Mouse (Mus musculus): Measurements from ENCODE around the gene Fam126a.

The Fam126a gene

DNA sequence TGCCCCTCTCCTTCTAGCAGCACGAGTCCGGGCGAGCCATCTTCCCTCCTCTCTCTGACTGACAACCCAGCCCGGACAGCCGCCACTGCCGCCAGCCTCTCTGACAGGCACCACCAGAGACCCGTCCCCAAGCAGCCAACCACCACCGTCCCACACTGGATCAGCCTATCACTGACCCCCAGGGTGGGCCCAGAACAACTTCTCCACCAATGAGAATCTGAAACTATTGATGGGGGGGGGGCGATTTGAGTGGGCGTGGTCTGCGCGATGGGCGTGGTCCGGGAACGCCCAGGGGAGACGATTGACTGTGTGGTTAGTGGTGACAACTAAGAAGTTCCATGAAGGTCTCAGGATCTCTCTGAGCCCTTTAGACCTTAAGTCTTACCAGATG, at the start of gene Fam126a:
Gene Fam126a, minus strand, starts transcription at position 112 of the 391 bp plus-strand sequence.
- in situ Hi-C loops (cut with MboI, MseI): no loop called here

DNA sequence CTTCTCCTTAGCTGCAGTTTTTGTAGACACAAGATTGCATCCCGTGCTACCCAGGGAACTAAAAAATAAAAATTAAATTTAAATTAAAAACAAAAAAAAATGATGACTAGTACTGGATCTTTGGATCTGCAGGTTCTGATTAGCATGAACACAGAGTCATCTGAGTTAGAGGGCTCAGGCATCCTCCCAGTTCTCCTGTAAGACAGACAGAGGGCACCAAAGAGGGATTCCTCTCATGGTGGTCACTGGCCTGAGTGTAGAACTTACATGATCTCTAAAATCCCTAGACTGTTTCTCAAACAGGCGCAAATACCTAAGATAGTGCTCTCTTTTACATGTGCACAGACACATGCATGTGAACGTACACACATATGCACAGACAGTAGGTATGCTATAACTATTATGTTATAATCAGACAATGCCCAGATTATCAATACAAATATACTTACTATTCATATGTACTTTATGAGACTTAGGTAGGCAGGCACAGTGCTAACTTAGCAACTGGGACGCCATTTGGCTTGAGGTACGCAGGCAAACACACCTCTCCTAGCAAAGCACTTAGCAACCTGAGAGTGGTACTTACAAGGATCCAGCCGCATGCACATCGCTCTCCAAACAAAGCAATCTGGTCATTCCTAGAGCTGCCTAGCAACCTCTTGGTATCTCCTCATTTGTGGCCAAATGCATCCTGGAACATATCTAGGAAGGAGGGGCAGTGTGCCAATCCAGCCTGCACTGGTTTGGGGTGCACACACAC, 48.1 kb upstream of the Fam126a start:
- in situ Hi-C loops (cut with MboI, MseI): no loop called here

DNA sequence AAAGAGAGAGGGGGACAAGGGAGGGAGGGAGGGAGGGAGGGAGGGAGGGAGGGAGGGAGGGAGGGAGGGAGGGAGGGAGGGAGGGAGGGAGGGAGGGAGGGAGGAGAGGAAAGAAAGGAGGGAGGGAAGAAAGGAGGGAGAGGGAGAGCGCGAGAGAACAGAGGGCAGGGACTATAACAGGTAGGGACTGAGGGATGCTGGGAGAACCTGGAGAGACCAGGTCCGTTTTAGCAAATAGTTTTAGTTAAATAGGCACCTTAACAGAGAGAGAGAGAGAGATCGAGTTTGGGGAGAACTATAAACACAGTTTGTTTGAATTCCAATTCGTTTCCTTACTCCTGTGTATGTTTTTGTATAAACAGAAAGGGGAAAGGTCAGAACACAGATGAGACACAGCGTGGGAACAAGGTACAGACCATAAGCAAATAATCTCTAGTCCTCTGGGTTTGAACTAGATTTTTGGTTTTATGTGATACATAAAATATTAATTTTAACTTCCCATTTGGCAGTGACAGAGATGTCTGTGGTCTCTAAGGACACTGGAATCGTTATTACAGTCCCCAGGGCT, 47.3 kb upstream of the Fam126a start:
- in situ Hi-C loops (cut with MboI, MseI): no loop called here

DNA sequence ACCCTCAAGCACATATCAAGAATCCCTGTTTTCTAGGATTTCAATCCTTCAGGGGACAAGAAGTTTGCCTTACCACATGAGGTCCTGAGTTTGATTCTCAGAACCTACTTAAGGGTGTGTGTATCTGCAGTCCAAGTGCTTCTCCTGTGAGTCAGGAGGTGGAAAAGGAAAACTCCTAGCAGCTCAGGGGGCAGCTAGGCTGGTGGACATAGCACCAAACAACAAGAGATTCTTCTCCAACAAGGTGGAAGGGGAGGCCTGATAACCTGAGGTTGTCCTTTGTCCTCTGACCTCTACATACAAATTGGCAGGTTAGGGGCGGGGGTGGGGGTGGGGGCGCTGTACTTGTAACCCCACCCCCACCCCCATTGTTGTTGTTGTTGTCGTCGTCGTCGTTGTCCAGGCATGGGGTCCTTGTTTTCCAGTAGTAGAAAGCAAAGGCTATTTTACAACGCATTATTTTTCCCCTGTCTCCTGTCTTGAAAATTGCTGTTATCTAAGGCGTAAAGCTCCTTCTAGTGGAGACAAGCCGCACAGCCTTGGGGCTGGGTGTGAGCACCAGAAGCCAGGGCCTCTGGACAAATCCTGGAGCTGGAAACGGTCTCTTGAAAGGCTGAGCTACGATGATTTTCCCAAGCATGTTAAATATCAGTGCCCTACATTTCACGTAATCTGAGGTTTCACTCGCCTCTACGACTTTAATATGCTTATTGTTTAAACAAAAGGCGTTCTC, 46.7 kb upstream of the Fam126a start:
- in situ Hi-C loops (cut with MboI, MseI): no loop called here

DNA sequence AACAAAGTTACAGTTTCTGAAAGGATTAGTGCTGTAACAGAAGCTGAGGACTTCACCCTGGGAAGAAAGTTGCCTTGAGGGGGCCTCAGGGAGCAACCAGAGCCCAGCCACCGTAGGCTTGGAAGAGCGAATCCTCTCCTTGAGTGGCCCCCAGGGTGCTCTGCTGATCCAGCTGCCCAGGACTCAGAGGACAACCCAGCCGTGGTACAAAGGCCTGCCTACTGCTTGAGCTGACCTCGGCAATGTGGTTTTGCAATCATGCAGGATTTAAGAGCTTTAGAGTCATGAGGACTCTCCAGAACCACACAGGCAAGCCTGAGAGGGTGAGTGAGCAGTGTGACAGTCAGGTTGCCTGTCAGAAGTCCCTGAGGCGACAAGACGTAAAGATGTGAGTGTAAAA, 41.5 kb upstream of the Fam126a start:
- in situ Hi-C loops (cut with MboI, MseI): no loop called here

DNA sequence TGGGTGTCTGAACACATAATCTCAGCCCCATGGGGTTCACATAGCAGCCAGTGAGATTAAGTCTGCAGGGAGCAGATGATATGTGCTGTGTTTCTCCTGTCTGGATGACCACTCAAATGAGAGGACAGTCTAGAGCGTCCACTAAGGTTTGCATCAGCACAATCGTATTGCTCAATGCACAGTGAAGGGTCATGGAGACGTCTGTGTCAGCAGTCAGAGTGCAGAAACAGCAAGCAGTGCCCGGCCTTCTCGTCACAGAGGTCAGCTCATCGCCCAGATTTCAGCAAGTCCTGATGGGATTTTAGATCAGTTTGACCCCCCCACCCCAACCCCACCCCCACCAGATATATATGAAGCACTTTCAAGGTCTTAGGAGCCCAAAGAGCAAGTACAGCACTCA, 38.5 kb upstream of the Fam126a start:
- in situ Hi-C loops (cut with MboI, MseI): no loop called here

DNA sequence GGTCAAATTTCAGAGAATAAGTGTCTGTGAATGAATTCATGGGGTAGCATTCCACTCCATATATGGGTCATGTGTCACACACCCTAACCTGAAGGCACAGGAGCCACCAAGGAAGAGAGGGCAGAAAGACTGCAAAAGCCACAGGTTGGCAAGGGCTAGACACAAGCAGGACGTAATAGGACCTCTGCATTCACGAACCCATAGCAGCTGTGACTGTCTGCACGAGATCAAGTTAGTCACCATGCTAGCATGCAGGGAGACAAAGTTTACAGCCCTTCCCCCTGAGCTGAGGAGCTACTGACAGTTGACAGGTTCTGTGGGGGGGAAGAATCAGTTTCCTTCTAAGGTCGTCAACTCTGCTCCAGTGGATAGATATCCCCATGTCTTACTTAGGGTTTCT, 33.1 kb upstream of the Fam126a start:
- in situ Hi-C loops (cut with MboI, MseI): no loop called here

DNA sequence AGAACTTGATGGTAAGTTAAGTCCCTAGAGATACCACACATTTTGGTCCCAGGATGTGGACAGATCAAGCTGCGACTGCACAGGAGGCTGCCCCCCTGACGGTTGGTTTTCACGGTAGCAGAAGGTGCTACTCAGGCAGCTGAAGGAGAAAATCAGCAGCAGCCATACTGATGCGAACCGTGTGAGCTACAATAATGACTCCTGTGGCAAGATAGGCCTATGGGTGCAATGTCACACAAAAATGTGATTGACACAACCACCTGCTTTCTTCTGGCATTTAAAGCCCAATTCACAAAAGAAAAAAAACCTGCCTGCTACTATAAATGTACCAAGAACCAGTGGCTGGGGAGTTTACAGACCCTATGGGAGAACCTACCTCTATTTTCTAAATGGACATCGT, 32.5 kb upstream of the Fam126a start:
- in situ Hi-C loops (cut with MboI, MseI): no loop called here

DNA sequence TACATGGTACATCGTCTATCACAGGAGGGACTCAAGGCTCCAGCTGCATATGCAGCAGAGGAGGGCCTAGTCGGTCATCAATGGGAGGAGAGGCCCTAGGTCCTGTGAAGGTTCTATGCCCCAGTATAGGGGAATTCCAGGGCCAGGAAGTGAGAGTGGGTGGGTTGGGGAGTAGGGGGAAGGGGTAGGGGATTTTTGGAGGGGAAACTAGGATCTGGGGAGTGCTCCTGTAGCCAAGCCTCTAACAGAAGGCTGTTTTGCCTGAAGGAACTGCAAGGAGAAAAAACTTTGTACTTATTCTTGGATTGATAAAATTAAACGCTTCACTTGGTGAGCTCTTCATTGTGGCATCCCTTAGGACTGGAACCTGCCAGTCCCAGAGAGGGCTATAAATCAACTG, 30.5 kb upstream of the Fam126a start:
- in situ Hi-C loops (cut with MboI, MseI): no loop called here

DNA sequence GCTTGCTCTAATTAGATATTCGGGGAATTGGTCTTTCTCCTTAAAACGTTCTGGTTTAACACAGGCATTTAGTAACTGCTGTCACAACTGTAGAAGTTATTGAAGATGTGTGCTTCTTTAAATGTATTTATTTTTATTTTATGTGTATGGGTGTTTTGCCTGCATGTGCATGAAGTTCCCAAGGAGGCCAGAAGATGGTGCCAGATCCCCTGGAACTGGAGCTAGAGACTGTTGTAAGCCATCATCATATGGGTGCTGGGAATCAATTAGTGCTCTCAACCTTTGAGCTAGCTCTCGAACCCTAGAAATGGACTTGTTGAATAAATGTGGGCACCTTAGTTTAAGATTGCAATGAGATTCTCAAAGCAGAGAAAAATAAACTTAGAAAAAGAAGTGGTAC, 27.1 kb upstream of the Fam126a start:
- in situ Hi-C loops (cut with MboI, MseI): no loop called here

DNA sequence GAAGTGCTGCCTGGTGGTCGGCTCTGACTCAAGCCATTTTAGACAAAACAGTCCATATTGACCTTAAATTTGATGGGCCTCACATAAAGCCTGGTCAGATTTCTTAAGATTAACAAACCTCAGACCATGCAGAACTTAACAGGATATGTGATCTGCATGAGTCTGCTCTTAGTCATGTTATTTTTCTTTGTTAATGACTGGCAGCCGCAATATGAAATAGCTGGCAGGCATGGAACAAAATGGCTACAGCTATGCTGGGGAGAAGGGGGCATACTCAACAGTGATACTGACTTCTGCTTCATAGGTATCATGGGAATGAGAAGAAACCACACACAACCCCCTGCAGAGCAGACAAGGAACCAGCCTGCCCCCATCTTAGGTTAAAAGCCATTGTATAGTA, 26.4 kb upstream of the Fam126a start:
- in situ Hi-C loops (cut with MboI, MseI): no loop called here

DNA sequence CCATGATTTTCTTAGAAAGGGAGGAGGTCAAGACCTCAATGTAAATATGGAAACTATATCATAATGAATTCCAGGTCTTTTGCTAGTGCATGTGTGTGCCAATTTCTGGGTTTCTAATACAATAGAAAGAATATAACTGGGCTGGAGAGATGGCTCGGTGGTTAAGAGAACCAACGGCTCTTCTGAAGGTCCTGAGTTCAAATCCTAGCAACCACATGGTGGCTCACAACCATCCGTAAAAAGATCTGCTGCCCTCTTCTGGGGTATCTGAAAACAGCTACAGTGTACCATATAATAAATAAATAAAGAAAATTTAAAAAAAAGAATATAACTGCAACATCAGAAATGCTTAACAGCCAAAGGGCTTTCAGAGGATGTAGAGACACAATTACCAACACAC, 23.9 kb upstream of the Fam126a start:
- in situ Hi-C loops (cut with MboI, MseI): no loop called here

DNA sequence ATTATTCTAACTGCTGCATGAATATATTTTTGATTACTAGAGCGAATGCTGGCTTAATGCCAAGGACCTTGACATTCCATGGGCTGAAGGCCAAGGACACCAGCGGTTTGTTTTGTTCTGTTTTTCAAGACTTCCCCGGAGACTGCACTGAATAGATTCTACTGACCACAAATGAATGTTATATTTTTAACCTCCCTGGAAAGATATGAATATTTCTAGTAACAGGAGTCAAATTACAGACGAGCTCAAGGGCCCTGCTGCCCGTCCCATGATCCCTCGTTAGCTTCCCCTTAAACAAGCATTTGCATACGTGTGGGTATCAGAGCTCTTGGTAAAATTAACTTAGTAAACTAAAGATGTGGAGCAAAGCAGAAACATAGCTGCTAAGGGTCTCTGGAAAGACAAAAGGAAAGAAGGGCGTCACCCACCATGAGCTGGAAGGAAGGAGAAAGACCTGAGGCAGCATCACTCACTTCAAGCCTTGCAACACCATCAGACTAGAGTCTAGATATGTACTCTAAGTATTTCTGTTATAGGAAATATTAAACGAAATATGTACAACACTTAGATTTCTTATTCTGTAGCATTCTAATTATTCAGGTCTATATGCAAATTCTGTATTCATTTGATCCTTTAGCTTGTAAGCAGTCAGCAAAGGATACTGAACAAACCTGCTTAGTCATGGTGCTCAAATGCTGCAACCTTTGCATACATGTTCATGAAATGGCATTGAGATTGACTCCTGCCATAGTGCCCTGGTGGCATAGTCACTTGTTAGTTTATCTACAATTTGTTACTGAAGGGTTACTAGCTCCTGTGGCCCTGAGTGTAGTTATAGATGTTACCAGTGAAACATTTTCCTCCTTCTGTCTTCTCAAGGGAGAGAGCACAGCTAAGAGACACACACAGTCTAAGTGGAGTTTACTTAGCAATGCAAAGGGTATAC, 23.0 kb upstream of the Fam126a start:
- in situ Hi-C loops (cut with MboI, MseI): no loop called here

DNA sequence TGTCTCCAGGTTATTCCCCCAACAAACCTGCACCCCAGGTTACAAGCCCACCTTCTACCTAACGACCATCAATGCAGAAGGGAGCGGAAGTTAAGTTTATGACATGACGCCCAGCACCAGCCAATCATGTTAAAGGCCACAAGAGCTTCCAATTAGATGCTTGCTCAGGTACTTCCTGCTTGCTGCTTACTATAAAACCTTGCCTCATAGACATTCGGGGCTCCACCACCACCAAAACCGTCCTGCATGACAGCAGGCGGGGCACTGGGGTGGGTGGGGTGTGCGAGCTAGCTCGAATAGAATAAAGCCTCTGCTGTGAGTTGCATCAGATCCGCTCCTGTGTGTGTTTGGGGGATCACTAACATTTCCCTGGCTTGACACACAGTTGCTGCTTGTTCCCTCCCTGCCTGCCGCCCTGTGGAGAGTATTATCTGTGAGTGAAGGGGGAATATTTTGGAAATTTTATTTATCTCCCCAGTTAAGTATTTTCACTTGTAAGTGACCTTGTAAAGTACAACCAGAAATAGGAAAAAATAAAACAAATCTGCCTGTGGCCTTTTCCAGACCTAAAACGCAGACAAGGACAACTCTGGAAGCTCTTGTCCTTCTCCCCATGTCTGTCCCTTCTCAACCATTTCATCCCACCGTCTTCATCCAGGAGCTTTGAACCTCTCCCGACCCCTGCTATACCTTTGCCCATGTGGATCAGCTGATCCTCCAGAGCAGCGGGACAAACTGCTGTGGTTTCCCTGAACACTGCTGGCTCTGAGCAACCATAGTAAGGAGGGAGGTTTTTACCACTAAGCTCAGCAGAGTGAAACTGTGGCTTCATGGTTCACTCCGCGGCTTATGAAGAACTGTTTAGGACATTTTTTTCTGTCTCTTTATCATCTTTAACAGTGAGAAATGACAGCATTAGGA, 21.5 kb upstream of the Fam126a start:
- in situ Hi-C loops (cut with MboI, MseI): no loop called here

DNA sequence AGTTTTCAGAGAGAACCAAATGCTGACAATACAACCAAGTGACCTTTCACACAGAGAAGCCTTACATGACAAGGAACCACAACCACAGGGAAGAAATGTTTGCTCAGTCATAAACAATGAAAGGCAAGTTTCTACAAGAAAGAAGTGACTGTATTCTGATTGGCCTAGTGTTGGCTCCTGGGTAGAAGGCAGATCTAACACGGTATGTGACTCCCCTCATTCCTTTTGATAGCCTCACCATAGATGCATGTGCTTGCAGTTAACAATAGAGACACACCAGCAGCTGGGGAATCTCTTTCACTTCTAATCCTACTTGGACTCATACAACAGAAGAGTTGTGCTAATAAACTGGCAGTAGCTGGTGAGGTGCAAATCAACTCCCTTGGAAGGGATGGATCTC, 17.3 kb upstream of the Fam126a start:
- in situ Hi-C loops (cut with MboI, MseI): no loop called here

DNA sequence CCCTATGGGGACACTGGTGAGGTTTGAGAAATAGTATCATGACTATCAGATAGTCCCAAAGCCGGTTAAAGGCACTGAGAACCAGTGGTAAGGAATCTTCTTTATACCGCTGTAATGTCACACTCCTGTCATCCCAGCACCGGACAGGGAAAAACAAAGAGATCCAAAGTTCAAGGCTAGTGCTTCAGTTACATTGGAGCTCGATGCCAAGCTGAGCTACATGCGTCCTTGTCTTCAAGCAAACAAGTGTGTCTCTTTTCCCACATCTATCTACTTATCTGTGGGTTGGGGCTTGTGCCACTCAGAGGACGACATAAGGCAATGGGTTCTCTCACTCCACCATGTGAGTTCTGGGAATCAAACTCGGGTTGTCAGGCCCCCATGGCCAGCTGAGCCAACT, 16.5 kb upstream of the Fam126a start:
- in situ Hi-C loops (cut with MboI, MseI): no loop called here

DNA sequence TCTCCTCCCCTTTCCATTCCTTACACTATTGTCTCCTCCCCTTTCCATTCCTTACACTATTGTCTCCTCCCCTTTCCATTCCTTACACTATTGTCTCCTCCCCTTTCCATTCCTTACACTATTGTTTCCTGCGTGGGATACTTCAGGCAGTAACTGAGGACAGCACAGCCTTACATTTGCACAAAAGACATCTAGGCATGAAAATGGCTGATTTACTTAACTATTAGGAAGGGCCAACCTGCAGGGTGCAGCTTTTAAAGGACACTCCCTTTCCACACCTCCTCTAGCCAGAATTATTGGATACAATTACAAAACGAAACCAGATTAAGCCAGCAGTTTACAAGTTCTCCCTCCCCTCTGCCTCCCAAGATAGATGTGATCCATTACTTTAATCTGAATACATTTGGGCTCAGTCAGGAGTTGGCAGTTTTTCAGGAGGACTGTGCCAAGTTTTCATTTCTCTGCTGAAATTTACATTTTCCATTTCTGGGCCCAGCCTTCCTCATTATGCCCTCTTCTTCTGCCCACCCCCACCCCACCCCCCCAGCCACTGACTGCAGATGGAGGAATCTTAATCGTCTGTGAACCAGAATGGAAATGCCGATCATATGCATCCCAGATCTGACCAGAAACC, 15.6 kb upstream of the Fam126a start:
- in situ Hi-C loops (cut with MboI, MseI): no loop called here

DNA sequence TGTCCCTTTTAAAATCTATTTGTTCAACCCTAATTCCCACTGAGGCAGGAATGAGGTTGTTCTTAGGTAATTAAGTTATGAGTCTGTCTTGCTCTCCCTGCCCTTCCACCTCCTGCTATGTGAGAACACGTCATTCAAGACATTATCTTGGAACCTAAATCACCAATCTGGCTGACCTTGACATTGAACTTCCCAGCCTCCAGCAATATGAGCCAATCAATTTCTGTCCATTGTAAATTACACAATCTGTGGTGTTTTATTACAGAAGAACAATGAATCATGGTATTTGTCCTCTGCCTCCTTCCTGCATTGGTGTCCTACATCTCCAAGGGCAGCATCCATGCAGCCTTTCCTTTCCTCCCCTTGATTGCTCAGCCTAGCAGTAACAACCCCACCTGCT, 13.9 kb upstream of the Fam126a start:
- in situ Hi-C loops (cut with MboI, MseI): no loop called here

DNA sequence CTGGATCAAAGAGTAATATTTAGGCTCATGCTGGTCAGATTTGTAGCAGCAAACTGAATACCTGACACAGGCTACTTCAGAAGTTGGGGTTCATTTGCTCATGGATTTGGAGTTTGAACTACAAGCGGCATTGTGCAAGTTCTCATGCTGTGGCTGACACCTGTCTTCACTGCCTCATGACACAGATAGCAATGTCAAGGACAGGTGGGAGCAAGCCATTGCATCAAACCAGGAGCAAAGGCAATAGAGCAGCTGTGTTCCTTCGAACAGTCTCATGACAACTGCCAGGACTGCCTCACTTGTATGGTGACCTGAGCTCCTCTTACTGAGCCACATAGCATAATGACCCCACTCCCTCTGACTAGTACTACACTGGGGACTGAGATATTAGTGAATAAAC, 12.9 kb upstream of the Fam126a start:
- in situ Hi-C loops (cut with MboI, MseI): no loop called here

DNA sequence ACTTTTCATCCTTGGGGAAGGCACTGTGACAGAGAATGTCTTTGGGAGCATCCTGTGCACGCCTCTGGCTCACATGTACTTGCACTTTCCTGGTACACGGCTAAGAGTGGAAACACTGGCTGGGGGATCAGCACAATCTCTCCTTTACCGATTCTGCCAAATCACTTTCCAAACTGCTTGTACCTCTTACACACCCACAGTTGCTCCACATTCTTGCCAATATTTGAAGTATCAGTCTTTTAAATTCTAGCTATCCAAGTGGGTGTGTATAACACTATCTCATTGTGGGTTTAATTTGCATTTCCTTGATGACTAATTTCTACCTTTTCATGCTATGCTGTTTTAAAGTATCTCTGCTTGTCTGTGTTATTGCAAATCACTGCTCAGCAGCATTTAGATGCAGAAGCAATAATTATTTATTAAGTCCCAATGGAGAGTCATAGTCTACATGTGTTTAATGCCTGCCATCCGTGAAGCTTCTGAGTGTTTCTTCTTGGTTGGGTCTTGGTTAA, 10.9 kb upstream of the Fam126a start:
- in situ Hi-C loops (cut with MboI, MseI): no loop called here
